Mouse (Mus musculus) layer of hippocampus, adult 11-12 months (tissue): Measurements from ENCODE around the gene Opcml.
A peak's percentile ranks its signal among the peaks of the same experiment; 100 is the strongest.

Experiments used
- DNase-seq: peaks from one replicate; pipeline ENCODE4 v3.0.0; 2022; ENCODE audit warnings: low spot score

The Opcml gene

GRCm38 (mm10) chr9:28319021-28319755 lies 528.6 kb downstream of the Opcml start:
- DNase-seq = no peak

DNA sequence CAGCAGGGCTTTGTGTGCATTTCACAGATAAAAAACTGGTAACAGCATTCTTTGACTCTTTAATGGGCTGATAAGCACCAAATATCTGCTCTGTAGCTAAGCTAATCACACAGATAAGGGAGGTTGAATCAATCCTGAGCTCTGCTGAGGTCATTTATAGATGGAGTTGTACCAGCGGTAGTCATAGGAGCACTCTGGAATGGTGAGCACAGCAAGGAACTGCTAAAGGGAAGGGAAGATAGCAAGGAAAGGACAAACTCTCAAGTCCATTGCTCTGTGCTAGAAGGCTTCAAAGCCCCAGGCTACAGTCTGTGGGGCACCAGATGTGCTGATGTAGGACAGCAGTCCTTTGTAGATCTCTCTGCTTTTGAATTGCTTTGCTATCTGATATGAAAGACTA lies 529.2 kb downstream of the Opcml start:
- DNase-seq = no peak

DNA sequence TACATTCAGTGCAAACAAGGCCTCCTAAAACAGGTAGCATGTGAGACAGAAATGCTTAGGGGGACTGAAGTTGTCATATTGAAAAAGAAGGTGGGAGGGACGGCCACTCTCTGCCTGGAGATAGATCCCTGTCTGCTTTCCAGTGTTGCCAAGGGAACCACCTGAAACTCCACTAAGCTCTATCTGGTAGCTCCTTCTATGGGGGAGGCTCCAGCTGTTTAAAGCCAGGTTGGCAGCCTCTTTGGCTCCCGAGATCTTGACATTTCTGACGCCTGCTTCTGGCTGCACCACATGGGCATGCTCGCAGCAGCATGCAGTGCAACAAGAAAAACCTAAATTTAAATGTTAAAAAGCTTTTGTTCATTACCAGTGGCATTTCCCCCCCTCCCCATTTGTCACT lies 537.4 kb downstream of the Opcml start:
- peak; percentile 24 for DNase-seq

GRCm38 (mm10) chr9:28328434-28328833 lies 537.9 kb downstream of the Opcml start:
- no peak for DNase-seq

- no peak for DNase-seq
These were observed 538.9 kb downstream of the Opcml start for GRCm38 (mm10) chr9:28329477-28329876.

DNA sequence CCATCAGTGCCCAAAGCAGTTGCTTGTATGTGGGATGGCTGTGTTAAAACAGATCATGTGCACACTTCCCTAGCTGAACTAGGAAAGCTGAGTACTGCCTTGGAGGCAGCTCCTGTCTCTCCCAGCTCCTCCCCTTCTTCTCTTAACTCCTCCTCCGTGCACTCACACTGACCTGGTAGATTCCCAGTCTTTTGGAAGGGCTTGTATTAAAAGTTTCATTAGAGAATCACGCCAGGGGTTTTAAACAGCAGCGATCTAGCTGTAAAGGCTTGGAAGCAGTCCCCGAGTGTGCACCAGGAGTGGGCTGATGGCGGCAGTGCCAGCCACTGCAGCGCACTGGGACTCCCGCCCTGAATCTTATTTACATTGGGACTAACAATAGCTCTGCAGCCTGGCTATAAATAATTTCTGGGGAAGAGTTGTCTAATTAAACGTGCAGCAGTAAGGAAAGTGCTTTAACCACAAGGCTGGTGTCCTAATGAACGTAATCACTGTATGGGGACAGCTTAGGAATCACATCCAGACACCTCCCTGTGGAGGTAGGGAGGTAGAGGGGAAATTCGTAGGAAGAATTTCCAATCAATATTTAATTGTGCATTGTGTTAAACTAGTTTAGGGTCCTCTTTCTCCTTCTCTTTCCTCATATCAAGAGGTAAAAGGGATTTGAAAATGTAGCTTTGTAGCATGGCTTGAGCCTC lies 546.1 kb downstream of the Opcml start:
- peak; percentile 39 for DNase-seq

DNA sequence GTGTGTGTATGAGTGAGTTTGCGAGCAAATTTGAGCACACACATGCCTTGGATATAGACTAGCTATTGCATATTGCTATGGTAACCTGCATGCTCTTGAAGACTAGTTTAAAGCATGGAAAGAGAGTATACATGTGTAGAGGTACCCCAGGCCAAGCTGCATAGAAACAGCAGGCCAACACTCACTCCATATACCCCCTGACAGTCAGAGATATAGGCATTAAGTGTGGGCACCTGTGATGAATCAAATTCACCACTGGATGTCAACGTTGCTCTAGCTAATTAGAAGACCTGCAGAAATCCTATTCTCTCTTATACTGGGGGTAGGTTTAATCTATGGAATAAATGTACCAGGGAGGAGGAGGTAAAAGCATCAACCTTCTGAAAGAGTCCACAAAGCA lies 547.3 kb downstream of the Opcml start:
- no peak for DNase-seq

DNA sequence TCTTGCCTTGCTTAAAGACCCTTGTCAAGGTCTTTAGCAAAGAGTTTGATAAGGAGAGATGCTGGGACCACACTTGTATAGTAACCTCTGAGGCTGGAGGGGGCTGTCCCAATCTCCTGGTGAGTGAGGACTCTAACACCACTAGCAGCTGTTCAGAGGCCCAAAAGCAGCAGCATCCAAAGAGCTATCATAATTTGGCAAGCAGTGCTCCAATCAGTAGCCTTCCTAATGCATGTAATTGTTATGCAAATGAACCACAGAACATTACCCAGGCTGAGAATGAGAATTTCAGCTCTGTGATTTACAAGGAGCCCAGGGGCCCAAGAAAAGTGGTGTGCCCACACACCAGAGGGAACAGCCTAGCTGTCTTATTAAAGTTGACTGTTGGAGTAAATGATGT lies 564.4 kb downstream of the Opcml start:
- no peak for DNase-seq

GRCm38 (mm10) chr9:28357946-28358345 lies 567.4 kb downstream of the Opcml start:
- DNase-seq = no peak

GRCm38 (mm10) chr9:28360691-28361090 lies 570.1 kb downstream of the Opcml start:
- no peak for DNase-seq

- peak; percentile 66 for DNase-seq
These were observed 574.0 kb downstream of the Opcml start for GRCm38 (mm10) chr9:28364473-28365159.

DNA sequence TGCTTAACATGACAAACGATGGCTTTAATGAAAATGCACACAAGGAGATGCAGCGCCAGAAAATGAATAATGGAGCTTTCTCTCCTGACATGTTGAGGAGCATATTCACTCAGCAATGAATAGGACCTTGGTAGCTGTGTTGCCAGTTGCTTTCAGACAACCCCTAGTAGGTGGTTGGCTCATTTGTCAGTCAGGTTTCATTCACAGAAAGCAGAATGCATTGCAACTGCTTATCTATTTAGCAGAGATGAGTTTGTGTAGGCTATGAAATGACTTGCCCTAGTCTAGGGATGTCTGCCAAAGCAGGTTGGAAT lies 574.5 kb downstream of the Opcml start:
- DNase-seq = no peak

- DNase-seq = peak; percentile 63
These were observed 596.1 kb downstream of the Opcml start for GRCm38 (mm10) chr9:28386527-28387175.

DNA sequence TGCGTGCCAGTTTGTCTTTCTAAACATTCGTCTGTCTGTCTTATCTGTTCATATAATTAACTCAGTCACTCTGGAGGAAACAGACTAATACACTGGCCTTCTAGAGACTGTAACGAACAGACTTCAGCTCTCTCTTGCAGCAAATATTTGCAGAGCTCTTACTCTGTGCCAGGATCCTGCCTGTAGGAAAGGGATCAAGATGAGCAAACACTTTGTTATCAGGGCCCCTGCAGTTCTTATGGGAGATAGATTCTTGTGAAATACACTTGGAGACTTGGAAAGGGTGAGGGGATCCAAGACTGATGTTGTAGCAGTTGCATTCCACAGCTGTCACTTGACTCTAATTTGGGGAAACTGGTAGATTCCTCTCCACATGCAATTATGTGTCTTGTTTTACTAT lies 604.6 kb downstream of the Opcml start:
- DNase-seq = no peak

DNA sequence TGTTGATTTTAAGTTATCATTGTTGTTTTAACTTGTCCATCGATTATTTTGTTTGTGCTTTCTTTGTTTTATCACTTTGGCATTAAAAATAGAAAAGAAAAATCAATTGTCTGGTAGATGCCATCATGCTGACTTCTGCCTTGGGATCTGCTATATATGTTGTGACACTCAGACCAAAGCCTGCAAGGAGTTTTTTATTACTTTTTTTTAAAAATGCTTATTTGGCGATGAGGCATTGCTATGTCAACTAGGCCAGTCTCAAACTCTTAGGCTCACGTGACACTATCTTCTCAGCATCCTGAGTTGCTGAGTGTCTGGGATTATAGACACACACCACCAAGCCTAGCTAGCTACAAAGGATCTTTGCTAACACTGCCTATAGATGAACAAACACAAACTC lies 605.1 kb downstream of the Opcml start:
- DNase-seq = no peak

DNA sequence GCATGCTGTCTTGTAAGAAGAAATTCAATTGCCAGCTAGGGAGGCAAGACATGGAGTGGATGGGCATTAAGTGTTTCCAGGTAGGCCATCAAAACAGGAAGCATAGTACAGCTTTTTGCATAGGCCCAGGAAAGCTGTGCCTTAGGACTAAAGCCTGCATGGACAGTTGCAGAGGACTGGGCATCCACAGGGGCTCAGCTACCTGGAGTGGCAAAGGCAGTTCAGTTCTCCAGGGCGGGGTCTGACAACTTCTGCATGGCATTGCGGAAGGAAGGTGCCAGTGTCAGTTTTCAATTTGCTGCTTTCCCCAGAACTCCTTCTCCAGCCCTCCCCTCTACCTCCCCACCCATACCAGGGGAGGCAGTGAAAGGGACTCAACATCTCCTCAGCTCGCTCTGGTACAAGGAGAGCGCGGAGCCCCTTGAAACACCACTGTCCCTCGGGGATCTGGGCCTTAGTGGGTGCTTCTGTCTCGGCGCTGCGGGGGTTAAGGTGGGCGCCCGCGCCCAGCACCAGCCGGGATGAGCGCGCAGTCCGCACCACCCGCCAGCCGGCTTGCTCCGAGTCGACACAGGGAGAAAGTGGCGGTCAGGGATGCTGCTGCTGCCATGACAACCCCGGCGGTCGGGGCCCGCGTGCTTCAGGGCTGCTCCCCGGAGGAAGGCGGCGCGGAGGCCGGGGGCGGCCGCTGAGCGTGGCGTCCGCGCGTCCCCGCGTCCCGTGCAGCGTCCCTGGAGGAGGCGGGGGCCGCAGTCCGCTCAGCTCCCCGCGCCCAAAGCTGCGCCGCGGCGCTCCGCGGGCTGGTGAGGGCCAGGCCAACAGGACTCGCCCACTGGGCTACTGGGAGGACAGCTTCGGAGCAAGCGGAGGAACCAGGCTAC lies 612.4 kb downstream of the Opcml start:
- DNase-seq = peak; percentile 47

GRCm38 (mm10) chr9:28403831-28404562 lies 613.4 kb downstream of the Opcml start:
- DNase-seq = peak; percentile 79

DNA sequence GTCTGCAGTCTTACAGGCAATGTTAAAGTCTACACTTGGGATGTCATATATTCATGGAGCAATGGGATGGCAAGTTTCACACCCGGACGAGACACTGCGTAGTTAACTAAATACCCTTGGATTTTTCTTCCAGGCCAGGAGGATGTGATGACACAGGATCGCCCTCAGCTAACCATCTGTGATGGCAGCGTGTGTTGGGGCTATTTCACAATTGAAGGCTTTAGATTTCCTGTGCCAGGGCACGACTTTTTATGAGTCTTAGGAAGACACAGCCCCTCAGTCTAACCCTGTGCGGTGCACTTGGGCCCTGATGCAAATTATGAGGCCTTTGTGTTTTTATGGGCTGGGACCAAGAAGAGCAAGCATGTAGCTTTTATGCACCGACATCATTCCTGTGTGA lies 614.0 kb downstream of the Opcml start:
- DNase-seq = no peak

- peak; percentile 37 for DNase-seq
These were observed 615.2 kb downstream of the Opcml start for GRCm38 (mm10) chr9:28405816-28406215.

GRCm38 (mm10) chr9:28420808-28421207 lies 630.2 kb downstream of the Opcml start:
- DNase-seq = no peak

DNA sequence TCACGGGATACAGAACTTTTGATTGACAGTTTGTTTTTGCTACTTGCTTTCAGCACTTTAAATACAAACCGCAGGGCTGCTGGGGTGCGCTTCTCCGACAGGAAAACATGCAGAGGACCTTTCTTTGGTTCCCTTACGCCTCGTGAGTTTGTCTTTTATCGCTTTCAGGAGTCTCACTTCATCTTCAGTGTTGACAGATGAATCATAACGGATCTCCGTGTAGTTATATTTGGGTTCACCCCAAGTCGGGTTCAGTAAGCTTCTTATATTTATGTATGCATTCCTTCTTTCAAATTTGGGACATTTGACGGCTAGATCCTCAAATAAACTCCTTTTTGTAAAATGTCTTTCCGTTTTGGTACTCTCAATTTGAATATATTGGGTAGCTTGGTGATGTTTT lies 632.8 kb downstream of the Opcml start:
- no peak for DNase-seq
